Mouse (Mus musculus) left cerebral cortex, adult 18-20 months (tissue): ENCODE measurements at regions not wholly inside any gene's neighbourhood (a gene's known extent, or its start where the extent isn't known, plus 50 kb on each side); places are given as distances from the start of the nearest gene placed in this dataset.

Source experiments
- DNase-seq, 2 experiments: peaks; one replicate each; pipeline ENCODE4 v3.0.0; 2021 to 2022; ENCODE audit warnings: low spot score in 2 of 2, mixed read lengths in 1 of 2

DNA sequence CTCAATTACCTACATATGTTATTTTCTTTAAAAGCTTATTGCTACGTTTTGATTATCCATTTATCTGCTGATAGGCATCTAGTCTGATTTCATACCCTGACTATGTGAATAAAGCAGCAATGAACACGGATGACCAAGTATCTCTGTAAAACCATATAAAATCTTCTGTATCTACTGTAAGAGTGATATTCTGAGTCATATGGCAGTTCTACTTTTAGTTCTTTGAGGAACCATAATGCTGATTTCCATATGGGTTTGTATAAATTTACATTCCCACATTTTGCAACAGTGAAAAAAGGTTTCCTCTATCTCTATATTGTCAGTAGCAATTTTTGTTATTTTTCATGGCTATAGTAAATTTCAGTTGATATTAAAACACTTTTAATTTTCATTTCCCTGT lies 280.6 kb downstream of the Fsip2 start:
- no peak for DNase-seq

DNA sequence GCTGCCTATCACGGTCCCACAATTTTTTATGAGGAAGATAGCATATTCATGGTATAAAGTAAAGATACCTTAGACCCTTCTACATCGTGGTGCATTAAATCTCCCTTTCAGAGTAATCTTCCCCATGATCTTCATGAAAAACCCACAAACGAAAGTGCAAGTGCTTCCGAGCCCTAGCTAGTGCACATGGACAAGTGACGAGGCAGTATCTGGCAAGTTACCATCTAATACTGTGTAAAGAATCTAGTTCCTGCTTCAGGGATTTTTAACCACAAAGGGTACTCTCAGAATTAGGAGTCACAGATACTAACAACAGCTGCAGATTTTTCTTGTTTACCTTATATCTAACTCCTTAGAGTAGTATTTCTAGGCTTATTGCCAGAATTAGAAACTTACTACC lies 282.8 kb downstream of the Fsip2 start:
- no peak for DNase-seq

DNA sequence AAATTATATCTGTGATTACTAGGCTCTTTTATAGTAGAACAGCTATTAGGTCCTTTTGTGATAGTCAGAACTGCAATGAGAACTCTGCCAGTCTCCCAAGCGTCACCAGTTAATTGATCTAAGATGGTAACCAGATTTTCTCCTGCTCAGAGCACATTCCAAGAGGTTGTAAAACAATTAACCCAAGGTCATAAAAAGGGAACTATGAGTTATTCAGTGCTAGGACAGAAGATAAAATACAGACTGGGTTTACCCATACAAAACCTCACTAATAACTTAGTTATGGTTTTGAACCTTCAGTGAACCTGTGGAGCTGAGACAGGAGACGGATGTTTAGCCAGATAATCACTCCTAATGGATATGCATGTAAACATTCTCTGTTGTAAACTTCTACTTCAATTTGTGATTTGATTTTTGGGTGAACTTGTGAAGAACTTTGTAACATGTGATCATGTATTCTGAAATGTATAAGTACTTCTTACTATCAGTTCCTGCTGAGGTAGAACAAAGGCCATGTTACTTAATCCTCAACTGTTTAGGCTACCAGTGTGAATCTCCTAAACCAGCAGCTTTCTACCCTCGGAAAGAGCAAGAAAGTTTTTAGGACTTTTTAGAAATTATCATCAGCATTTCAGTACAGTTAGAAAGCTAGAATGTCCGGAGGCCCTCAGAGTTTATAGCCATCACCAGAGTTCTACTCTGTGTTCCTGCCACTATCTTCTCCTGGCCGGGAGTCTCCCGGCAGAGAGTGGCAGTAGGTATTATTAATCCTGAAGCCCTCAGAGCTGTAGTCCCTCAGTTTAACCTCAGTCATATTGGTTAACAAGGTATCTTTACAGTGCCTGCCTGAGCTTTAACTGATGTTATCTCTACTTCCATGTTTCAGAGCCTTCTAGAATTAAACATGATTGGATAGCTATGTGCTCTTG lies 308.0 kb downstream of the Fsip2 start:
- DNase-seq, result no peak

DNA sequence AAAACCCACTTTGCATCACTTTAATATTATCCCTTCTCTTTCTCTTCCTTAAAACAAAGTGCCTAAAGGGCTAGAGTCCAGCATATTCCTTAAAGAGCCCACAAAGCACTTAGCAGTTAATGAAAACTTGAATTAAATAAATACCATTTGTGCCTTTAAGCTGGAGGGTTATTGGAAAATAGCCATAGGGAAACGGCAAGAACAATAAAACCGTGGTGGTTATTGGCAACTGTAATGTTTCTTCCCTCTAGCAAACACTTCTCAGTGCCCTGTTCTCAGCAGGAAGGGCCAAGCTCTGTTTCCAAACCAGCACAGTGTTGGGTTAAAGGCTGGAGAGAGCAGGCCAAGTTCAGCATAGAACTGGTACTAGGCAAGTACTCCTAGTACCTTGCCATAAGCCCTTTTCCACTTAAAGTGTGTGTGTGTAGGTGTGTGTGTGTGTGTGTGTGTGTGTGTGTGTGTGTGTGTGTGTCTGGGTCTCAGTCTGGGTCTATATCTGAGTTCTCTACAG lies 313.4 kb downstream of the Fsip2 start:
- DNase-seq, result no peak

DNA sequence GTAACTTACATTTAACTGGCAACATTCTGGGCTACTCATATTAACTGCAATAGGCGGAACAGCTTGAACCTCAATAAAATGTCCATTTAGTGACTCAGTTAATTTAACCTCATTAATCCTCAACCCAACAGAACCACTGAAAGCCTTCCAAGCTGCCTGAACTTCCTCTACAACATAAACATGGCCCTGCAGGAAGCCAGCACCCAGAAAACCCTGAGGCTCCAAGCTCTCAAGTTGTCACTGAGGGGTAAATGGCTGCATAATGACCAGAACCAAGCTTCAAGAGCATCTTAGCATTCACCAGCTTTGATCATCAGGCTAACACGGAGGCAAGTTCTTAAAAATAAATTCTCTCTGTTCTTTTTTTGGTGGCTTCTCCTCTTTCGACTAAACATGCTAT lies 315.2 kb downstream of the Fsip2 start:
- DNase-seq, result no peak

DNA sequence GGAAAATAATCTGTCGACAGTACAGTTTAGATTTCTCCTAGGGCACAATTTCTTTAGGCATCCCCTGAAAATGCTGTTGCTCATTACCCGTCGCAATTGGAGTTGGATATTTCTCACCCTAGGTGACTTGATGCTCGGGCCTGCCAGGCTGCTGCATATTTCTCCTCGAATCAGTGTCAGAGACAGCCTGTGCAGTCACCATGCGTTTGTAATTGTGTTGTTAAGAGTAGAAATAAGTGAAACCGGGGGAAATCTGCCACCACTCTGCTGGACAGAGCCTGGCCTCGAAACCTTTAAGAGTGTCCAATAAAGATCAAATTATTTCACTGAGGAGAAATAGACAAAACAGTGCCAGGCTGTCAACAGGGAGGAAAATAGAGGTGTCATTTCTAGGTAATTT lies 340.7 kb upstream of the Zc3h15 start:
- no peak for DNase-seq

DNA sequence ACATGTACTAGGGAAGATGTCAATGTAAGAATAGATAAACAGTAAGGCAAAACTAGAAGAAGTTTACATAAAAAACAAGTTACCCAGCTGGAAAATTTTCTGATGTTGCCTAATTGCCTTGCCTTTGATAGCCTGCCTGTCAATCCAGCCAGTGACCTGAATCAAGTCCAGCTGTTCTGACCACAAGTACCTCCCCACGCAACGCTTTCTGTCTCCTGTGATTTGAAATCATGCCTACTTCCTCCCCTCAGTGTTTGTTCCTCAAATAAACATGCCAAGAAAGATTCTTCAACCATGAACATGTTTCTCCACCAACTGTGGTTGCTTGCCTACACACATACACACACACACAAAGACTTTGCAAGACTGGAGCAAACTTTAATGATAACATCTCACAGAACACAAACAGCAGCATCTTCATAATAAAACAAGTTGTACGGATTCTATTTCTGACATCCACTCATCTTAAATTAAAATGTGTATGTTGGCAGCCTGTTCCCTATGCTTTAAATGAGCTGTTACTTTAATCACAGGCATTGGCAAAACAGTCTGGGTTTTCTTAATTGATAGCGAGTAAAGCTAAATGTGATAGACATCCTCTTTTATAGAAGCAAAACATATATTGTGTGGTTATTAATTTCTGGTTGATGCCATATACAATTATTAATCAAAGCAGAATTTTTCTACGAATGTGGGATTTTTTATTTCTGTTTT lies 312.0 kb upstream of the Zc3h15 start:
- no peak for DNase-seq

DNA sequence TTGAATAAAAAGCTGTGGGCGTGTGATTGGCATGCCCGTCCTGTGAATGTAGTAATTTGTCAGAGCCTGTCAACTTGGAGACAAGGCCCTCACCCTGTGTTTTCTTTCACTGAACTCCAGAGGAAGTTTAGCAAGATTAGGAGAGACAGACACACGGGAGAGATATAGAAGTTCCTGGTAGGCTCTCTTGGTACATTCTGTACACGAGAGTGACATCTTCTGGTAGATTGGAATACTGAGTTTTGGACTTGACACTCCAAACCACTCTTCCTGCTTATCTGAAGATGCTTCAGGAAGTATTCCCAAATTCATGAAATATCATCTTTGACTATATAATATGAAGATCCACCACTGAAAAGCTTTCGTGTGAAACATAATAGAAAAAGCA lies 311.5 kb upstream of the Zc3h15 start:
- DNase-seq, result no peak

DNA sequence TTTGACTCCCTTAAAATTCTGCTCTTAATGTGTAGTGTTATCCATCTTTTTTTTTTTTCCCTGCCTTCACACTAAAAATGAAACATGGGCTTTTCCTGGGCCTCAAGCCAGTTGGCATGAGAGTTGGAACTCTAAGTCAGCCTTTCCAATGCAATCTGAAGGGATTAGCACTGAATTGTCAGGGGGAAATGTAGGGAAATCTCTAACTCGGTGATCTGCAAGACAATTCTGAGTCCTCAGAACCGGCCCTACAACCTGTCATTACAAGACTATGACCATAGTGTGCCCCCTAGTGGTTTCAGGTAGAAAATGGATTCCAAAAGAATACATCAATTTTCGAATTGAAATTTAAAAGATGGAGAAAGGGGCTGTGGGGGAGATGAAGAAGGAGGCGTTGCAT lies 306.9 kb upstream of the Zc3h15 start:
- peak; percentile 8 to 21 for DNase-seq

DNA sequence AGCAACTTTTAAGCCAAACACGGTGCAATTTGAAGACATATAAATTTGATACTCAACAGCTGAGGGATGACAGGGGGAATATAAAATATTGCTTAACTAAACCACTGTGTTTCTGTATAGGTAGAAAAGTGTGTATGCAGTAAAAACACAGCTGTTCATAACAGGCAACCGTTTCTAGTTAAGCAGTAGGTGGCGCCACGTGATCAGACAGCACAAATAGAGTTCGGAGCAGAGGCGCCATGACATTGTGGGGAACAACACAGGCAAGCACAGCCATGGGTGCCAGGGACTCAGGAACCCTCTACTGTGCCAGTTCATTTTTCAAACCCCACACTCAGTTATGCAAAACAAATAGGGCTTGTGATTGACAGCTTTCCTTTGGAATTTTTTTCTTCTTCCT lies 304.1 kb upstream of the Zc3h15 start:
- DNase-seq, result no peak
